Mouse (Mus musculus) layer of hippocampus, adult 11-12 months (tissue): Measurements from ENCODE around the gene Ctla4.

Experiments used
- DNase-seq: peaks from one replicate; pipeline ENCODE4 v3.0.0; 2022; ENCODE audit warnings: low spot score

The Ctla4 gene

DNA sequence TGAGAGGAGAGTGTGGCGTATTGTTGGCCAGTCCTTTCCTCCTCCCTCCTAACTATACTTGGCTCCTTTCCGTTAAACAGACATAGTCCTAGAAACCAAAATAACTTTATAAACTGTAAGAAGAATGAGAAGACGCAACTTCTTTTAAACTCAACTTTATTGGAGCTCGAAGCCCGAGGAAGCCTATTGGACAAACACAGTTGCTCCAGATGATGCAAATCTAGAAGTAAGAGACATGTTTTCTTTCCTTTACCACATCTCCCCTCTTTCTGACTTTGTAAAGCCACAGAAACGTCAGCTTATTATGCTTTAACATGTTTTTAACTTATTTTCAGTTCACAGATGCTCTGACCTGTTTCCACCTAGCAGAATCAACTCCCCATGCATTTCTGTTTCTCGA lies at the start of gene Ctla4:
Gene Ctla4 (plus strand): TSS at position 20 of the 400 bp plus-strand sequence.
- DNase-seq: no peak

DNA sequence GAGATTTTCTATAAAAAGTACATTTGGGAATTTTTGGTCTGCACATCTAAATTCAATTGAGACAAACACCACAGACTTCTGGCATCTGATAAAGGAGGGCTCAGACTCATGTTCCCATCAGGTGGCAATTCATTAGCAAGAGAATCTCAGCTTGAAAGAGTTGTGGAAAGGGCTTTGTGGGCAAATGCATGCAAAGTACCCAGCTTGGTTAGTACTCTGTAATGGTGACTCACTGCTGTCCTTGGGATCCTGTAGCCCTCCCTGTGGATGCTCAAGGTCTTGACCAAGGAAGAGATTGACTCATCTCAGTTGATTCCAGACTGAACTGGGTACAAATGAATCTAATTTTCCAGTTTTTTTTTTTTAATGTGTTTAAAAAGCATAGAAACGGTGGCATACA lies 47.6 kb upstream of the Ctla4 start:
- DNase-seq: no peak

DNA sequence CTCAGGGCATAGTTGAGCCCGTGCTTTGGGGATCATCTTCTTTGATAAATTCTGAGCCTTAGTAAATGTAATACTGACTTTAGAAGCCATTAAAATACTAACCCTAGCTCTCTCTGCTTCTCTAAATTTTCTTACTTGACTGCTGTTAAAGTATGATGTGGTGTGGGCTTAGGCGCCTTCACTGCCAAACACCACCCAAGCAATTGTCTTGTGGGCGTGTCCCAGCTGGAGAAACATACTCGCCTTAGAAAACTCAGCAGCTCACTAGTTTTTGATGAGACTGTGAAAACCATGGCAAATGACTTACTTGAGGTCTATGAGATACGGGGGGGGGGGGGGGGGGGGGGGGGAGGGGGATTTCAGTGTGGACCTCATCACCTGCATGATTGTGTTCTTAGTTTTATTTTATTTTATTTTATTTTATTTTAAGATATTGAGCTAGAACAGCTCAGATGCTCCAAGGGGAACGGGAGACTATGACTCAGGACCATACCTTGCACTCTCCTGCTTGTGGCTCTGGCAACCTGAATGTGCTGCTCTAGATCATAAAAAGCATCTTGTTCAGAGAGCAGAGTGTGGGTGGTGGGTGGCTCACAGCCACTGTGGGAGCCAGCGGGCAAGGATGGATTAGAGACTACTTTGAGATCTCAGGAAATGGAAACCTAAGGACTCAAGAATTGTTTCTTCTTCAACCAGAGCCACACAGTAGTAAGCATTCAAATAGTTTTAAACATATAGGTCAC lies 41.3 kb upstream of the Ctla4 start:
- no peak for DNase-seq

DNA sequence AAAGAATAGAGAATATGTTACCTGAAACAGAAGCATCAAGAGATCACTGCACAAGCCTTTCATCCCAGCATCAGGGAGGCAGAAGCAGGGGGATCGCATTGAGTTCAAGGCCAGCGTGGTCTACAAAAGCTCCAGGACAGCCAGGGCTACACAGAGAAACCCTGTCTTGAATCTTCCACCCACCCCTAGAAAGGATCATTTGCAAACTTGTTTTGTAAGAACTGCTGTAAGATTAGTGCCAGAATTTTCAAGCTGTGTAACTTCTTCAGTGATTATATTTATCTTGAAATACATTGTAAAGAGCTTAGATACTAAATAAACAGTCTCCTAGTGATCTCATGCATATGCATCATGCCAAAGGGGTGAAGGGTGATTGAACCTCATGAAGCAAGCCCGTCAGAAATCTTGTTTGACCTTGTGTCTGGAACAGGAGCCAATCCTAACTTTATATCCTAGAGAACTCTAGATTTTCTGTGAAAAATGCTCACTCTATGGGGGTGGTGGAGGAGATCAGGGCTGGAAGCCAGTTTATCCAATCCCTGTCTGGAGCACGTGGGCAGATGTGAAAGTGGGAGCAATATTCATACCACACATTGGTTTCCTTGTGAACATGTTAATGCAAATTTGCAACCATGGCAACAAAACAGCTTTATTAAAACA lies 40.1 kb upstream of the Ctla4 start:
- DNase-seq: peak; percentile 60

DNA sequence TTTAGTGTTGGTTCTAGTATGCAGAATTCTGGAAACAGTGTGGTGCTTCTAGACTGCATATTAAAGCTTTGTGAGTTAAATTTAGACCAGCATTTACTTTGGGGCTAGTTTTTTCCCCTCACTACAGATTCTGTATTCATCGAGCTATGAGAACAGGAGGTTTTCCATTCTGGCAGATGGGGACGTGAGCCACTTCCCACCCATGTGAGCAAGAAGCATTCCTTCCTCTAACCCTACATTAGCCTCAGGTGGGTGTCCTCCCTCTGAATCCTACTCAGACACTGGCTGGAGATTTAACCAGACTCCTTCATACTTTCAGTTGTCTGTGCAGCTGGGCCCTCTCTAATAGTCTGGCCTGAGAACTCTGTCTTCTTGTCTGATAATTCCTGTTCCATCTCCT lies 37.7 kb upstream of the Ctla4 start:
- no peak for DNase-seq

DNA sequence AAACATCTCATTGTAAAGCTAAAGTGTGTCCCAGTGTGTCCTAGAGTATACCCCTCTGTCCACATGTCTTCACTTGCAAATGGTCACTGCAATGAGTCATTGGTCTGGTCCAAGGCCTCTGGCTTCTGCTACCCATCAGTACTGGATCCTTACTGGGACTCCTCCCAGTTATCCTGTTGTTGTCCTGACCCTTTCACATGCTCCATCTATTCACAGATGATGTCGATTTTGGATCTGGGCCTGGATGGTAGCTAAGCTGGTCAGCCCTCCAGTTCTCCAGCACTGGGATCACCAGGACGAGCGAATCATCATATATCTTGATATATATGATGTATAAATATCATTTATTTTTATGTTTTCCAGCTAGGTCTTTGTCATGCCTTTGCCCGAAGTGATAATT lies 37.0 kb upstream of the Ctla4 start:
- no peak for DNase-seq

DNA sequence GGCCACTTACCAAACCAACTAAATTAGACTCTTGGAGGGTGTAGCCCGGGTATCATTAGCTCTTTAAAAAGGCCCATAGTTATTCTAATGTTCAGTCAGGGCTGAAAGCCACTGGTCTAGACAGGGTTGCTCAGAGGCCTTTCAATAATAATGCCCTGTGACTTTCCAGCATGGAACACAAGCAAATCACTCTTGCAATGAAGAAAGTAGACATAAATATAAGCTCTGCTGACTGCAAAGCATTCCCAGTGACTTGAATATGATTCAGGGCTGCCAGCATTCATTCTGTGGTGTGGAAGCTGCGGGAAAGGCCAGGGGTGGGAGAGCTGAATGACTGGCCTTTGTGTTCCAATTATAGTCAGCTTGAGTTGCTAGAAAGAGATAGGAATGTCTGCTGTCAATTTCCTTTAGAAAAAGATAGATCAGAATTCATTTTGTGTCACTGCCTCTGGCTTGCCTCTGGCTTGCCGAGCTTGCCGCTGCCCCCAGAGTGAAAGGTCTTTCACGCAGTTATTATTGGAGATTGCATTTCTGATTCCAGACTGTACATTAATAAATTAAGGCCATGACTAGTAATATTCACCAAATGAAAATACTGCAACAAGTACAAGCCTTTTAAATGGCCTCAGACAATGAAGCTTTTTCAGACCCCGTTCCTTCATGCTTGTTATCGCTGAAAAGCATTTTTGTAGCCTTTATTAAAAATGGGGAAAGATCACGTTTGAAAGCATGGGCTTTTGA lies 35.6 kb upstream of the Ctla4 start:
- no peak for DNase-seq

DNA sequence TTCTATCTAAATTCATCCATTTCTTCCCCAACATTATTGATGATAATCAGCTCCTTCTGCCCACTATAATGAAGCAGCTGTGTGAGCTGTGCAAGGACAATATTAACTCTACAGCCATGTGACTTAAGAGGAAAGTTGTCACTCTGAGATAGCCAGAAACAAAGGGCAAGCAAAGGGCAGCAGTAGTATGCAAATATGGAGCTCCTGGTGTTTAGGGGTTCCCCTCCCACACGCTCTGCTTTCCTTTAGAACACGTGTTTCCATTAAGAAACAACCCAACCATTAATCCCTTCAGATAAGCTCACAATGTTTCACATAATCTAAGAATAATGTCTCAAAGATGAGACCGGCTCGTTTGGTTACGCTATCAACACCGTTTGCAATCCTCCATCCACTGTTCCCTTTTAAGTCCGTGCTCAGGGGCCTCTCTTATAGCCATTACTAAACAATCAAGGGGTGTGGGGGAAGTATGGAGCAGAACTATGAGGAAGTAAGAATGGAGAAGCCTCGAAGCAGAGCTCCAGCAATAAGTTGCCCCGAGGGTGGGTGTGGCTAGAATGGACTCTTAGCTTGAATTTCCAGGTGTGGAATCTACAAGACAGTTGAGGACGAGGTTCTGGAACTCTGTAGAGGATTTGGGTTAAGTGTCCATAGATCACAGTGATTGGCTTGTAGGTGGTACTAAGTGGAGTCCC lies 34.6 kb upstream of the Ctla4 start:
- no peak for DNase-seq

DNA sequence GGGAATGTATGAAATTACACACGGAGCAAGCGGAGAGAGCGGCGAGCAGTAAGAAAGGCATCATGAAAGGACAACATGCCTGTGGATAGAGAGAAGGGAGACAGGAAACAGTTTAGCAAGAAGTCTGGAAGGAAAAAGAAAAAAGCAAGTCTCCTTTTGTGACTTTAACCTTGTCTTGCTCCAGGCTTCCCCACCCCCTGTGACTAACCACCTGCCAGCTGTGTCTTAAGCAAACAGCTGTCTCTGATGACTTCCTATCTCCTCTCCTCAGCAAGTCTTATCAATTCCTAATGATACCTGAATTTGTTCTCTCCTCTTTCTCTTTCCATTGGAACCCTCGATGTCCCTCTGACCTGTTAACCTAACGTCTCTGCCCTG lies 34.0 kb upstream of the Ctla4 start:
- DNase-seq: no peak

DNA sequence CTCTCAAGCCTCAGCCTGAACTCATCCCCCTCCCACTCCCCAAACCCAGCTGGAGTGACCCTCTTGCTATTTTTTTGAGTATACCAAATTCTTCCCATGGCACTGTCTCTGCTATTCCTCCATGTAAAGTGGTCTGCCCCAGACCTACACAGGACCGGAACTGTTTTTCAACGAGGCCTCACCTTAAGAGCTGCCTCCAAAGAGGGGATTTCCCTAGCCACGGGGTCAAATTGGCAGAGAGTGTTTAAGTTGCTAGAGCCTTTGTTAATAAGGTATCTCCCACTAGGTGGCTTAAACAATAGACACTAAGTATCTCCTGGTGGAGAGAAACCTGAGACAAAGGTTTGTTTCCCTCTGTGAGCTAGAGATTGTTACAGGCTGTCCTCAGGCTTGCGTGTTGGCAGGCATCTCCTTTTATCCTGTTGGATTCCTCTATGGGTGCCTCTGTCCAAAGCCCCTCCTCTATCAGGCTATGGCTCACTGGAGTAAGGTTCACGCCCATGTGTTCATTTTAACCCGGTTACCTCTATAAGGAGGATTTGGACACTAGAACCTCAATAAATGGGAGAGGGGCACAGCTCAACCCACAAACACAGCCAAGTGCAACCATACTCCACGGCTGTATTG lies 33.4 kb upstream of the Ctla4 start:
- no peak for DNase-seq

DNA sequence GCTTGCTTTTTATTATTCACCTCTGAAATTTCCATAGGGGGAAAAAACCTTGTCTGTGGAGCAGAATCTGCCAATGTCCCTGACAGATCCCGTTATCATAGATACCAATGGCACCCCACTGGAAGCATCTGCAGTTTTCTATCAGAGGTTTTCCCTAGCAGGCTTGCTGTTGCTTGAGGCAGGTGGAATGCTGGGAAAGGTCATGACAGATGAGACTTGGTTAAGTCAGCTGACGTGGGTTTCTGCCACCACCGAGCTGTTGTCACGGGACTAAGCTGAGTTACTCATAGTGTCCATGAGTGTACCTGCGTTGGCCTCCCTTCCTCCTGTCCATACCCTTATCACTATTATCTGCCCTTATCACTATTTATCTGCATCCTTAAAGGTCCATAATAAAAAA lies 32.8 kb upstream of the Ctla4 start:
- DNase-seq: no peak

DNA sequence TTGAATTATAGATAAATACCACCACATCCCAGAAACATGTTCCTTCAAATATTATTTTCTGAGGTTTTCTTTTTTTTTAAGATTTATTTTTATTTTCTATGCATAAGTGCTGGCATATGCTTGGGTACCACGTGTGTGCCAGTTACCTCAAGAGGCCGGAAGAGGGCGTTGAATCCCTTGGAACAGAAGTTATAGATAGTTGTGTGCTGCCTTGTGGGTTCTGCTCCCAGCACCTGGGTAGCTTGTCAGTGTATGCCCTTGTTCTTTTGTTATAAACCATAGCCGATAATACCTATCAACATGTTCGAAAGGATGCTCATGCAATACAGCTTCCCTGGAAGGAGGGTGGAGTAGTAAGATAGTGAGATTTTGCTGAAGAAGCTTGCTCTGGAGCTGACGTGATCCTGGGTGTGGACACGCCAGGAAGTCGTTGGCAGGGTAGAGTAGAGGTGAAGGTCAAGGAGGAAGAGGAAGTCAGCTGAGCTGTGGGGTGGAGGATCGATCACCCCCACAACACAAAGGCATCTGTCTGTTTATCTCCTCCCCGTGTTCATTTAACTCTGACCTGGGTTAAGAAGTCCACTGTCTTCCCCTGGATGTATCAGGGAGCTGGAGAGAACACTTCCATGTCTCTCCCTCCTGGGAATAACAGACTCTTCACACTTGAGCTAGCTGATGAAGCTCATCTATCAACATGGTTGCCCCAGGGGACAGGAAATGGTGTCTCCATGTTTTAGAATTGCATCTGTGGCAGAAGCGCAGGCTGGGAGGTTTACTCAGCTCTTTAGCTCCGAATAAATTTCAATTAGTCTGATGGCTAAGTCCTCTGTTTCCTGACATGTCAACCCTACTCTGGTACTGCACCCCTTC lies 29.2 kb upstream of the Ctla4 start:
- no peak for DNase-seq

DNA sequence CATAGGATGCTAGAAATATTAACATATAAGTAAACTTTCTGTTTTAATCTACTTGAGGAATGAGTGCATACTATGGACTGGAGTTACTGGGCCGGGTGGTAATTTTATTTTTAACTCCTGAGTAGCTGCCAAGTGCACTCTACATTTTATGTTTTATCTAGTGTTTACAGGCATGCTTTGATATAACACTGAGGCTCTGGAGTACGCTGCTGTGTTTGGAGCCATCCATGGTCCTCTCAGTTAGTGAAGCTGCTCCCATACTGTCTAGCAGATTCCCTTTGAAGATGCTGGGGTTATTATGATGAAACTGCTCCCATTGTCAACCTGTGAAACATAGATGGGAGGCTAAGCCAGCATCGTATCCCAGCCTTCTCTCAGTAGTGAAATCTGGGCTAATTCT lies 27.6 kb upstream of the Ctla4 start:
- no peak for DNase-seq

DNA sequence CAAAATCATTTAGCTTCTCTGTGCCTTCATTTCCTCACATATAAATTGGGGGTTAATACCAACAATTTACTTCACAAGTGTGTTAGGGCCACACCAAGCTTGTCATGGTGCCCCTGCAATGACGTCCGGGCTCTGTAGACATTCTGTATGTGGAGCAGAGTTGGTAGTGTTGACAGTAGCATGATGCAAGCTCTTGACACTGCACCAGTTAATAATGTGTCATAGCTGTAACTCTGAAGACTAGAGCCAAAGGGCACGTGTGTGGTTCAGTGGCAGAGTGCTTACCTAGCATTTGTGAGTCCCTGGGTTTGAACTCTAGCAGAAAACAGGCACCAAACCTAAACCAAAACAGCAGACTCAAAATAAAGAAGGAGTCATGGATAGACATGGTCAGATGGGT lies 27.0 kb upstream of the Ctla4 start:
- no peak for DNase-seq

DNA sequence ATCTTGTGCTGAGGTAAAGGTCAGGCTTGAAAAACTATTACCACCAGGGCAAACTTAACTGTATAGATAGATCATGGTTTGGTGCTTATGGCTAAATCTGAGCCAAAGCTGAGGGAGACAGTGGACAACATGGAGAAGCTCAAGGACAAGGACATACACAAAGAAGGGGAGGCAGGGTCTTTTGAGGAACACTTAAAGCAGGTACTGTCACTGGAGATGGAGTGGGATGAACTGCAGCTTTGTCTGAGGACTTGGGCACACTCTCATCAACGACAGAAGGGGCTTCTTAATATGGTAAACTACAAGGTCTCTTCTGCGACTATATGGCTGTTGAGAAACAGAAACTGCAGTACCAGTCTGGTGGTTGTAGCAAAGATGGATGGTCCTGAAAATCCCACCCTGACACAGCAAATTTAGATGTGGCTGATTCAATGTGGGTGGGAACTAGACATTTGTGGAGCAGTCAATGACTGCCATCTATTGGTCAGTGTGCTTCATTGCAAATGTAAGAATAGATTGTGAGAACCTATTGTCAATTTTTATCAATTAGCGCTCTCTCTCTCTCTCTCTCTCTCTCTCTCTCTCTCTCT lies 26.3 kb upstream of the Ctla4 start:
- DNase-seq: peak; percentile 31

DNA sequence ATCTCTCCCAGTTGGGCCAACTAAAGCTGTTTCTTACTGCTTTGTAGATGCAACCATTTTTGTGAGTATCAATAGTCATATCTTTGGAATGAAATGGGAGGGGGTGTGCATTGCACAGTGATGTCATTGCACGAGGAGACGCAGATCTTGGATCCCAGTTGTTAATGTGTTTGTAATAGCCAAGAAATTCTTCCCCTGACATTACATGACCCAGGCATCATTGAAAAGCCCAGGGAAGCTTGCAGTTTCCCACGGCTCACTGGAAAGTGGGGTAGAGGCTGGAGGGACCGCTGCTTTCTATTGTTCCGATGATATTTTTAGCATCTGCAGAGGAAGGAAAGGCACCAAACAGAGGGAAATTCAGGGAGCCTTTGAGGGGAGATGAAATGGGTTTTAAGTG lies 25.8 kb upstream of the Ctla4 start:
- DNase-seq: no peak

DNA sequence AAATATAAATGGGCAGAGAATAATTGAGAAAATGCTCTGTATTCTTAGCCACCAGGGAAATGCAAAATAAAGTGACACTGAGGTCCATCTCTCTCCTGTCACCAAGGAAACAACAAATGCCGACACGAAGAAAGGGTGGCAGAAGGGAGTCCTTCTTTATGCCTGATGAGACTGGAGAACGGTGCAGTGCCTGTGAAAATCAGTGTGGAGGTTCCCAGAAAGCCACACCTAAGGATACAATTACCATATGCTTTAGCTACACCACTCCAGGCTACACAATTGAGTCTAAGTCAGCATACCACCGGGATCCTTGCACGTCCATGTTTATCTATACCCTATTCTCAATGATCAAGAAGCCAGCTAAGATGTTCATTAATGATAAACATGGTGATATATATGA lies 25.4 kb upstream of the Ctla4 start:
- no peak for DNase-seq

DNA sequence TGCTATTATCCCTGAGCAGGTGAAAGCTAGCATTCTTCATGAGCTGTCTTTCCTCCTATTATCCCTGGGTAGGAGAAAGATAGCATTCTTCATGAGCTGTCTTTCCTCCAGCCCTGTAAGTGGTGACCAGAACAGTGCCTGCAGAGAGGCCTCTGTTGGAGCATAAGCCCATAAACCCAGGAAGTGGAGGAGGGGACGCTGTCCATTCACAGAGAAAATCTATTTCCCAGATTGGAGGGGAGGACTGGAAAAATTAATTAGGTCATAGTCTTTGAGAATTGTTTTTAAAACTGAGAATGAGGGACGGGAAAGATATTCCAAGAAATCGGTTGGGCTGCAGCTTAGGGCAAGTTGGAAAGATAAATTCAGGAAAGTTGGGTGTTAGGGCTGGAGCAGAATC lies 24.3 kb upstream of the Ctla4 start:
- no peak for DNase-seq

DNA sequence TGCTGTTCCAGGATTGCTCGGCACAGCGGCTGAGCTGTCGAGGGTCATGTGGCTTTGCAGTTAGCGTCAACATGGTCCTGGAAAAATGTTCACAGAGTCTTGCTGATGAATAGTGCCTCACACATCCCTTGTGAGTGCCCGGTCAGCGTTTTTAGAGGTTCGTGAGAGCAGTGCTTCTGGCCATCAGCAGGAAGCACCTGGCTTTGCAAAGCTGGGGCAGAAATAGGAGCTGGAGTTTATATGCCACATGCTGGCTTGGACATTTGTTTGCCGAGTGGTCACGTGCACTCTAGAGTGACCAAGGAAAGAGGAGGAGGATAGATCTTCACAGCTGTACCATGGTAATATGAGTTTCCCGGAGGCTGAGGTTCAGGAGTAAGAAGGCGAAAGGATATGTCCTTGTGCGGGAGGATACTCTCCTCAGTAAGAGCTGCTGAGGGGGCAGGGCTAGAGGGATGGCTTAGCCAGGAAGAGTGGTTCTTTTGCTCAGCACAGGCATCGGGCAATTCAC lies 23.8 kb upstream of the Ctla4 start:
- no peak for DNase-seq

DNA sequence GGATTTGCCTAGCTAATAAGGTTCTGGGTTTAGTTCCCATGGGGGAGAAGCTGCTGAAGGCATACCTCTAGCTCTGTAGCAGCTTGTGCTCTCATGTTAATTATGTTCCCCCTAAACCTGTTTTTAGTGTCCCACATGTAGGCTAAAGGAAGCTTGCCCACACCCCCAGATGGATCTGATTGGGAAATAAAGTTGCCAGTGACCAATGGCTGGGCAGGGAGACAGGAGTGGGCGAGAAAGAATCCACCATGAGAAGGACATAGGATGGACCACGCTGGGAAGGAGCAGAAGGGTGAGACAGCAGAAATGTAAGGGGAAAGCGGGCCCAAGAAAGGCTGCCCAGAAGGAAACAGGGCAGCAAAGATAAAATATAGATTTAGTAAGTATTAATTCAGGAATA lies 23.1 kb upstream of the Ctla4 start:
- no peak for DNase-seq

DNA sequence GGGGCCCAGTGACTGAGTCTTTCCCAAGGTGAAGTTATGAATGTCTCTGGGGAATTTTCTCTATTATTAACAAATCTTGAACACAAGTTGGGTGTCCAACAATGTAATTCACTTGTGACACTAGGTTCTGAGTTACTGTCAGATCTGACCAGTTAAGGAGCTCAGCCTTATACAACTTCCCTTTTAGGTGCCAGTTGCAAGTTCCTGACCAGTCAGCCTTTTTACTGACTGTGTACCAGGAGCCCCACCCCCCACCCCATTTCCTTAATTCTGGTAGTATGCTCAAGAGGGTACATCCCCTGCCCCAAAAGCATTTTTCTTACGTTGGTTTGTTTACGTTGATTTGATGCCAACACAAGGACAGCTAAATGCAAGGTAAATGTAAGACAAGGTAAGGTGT lies 21.6 kb upstream of the Ctla4 start:
- no peak for DNase-seq
